Mouse (Mus musculus) MEL (cell line): ENCODE data around the gene Ap1b1. TPM values are rescaled to one million over a fixed set of nuclear protein-coding genes. Genes with fewer than 3 reads are reported as not detected.

Experiments
- DNase-seq: peaks from one replicate; pipeline ENCODE4 v3.0.0; 2011; ENCODE audit warnings: low read depth, low spot score
- H3K27ac ChIP-seq: 2 replicates; pipeline ENCODE4 v1.5.1; 2012; ENCODE audit warnings: low read depth, mild to moderate bottlenecking, control low read depth, low read length, moderate library complexity; ENCODE audit not compliant: control insufficient read depth
- H3K27me3 ChIP-seq, 2 experiments: fragments of 150-350 bp in 1 of 2; sonication (generic) in 1 of 2; 2 replicates each; pipeline ENCODE4 v1.6.1; 2012; ENCODE audit warnings: low read length in 2 of 2, mild to moderate bottlenecking in 2 of 2, improper control_type of control experiment in 1 of 2, moderate library complexity in 1 of 2; ENCODE audit not compliant: insufficient read depth in 2 of 2, control insufficient read depth in 1 of 2
- H3K36me3 ChIP-seq, 2 experiments: 2 replicates each; pipeline ENCODE4 v1.6.1; 2012 to 2014; ENCODE audit warnings: low read length in 2 of 2, improper control_type of control experiment in 1 of 2, inconsistent platforms in 1 of 2, mild to moderate bottlenecking in 1 of 2; ENCODE audit not compliant: insufficient read depth in 2 of 2, control insufficient read depth in 1 of 2
- H3K4me1 ChIP-seq, 2 experiments: fragments of 150-350 bp in 1 of 2; sonication (generic) in 1 of 2; 2 replicates each; pipeline ENCODE4 v1.6.1; 2012; ENCODE audit warnings: low read length in 2 of 2, improper control_type of control experiment in 1 of 2, mild to moderate bottlenecking in 1 of 2; ENCODE audit not compliant: insufficient read depth in 2 of 2, control insufficient read depth in 1 of 2
- H3K4me3 ChIP-seq, 2 experiments: fragments of 150-350 bp in 1 of 2; sonication (generic) in 1 of 2; 2 replicates each; pipeline ENCODE4 v1.5.1; 2012; ENCODE audit warnings: low read depth in 2 of 2, low read length in 2 of 2, mild to moderate bottlenecking in 2 of 2, moderate library complexity in 2 of 2, control low read depth in 1 of 2, improper control_type of control experiment in 1 of 2; ENCODE audit not compliant: control insufficient read depth in 1 of 2, insufficient read depth in 1 of 2
- H3K79me2 ChIP-seq: 2 replicates; pipeline ENCODE4 v1.6.1; 2012; ENCODE audit warnings: mild to moderate bottlenecking, low read length, moderate library complexity; ENCODE audit not compliant: control insufficient read depth, poor library complexity, insufficient read depth
- H3K9ac ChIP-seq: 2 replicates; pipeline ENCODE4 v1.6.1; 2012; ENCODE audit warnings: low read depth, mild to moderate bottlenecking, control low read depth, low read length, moderate library complexity; ENCODE audit not compliant: control insufficient read depth, poor library complexity, severe bottlenecking
- H3K9me3 ChIP-seq: fragments of 150-350 bp; sonication (generic); replicated peaks from 2 replicates; pipeline ENCODE4 v1.6.1; 2012; ENCODE audit warnings: mild to moderate bottlenecking, low read length, improper control_type of control experiment, moderate library complexity; ENCODE audit not compliant: insufficient read depth
- BHLHE40 ChIP-seq: IDR thresholded peaks from 2 replicates; pipeline ENCODE4 v1.6.1; 2012; ENCODE audit warnings: low read depth, mild to moderate bottlenecking, inconsistent platforms, low read length, improper control_type of control experiment, borderline replicate concordance
- CTCF ChIP-seq, 3 experiments: IDR thresholded peaks in 2 of 3; conservative IDR thresholded peaks in 1 of 3; 2 replicates each; pipeline ENCODE4 v1.5.1; 2011 to 2012; ENCODE audit warnings: low read length in 3 of 3, low read depth in 2 of 3, mild to moderate bottlenecking in 2 of 3, improper control_type of control experiment in 1 of 3, inconsistent platforms in 1 of 3, mixed read lengths in 1 of 3, moderate library complexity in 1 of 3; ENCODE audit not compliant: control insufficient read depth in 1 of 3, insufficient read depth in 1 of 3, poor library complexity in 1 of 3, severe bottlenecking in 1 of 3
- ETS1 ChIP-seq: IDR thresholded peaks from 2 replicates; pipeline ENCODE4 v1.6.1; 2012; ENCODE audit warnings: low read depth, mild to moderate bottlenecking, inconsistent platforms, low read length, improper control_type of control experiment, moderate library complexity
- GABPA ChIP-seq: IDR thresholded peaks from 2 replicates; pipeline ENCODE4 v1.6.1; 2012; ENCODE audit warnings: low read depth, mild to moderate bottlenecking, inconsistent platforms, low read length, improper control_type of control experiment, moderate library complexity
- GATA1 ChIP-seq: IDR thresholded peaks from 2 replicates; pipeline ENCODE4 v1.6.1; 2011; ENCODE audit warnings: low read depth, low read length, improper control_type of control experiment
- MAFK ChIP-seq: IDR thresholded peaks from 2 replicates; pipeline ENCODE4 v1.6.1; 2011; ENCODE audit warnings: low read depth, mild to moderate bottlenecking, low read length, improper control_type of control experiment, borderline replicate concordance
- MAX ChIP-seq: IDR thresholded peaks from 2 replicates; pipeline ENCODE4 v1.6.1; 2011; ENCODE audit warnings: low read length, improper control_type of control experiment
- MXI1 ChIP-seq: IDR thresholded peaks from 2 replicates; pipeline ENCODE4 v1.6.1; 2011; ENCODE audit warnings: mild to moderate bottlenecking, low read depth, low read length, improper control_type of control experiment
- MYB ChIP-seq: IDR thresholded peaks from 2 replicates; pipeline ENCODE4 v1.6.1; 2011; ENCODE audit warnings: mild to moderate bottlenecking, low read depth, low read length, improper control_type of control experiment
- NELFE ChIP-seq: IDR thresholded peaks from 2 replicates; pipeline ENCODE4 v1.6.1; 2011; ENCODE audit warnings: low read depth, low read length, improper control_type of control experiment
- NRF1 ChIP-seq: IDR thresholded peaks from 2 replicates; pipeline ENCODE4 v1.6.1; 2014; ENCODE audit warnings: low read depth, mild to moderate bottlenecking, inconsistent platforms, low read length, improper control_type of control experiment, moderate library complexity; ENCODE audit not compliant: poor library complexity, insufficient read depth, severe bottlenecking
- POLR2A ChIP-seq, 2 experiments: IDR thresholded peaks; 2 replicates each; pipeline ENCODE4 v1.6.1; 2011 to 2012; ENCODE audit warnings: low read length in 2 of 2, mild to moderate bottlenecking in 2 of 2, control low read depth in 1 of 2, improper control_type of control experiment in 1 of 2, low read depth in 1 of 2, moderate library complexity in 1 of 2; ENCODE audit not compliant: control insufficient read depth in 1 of 2, insufficient read depth in 1 of 2, poor library complexity in 1 of 2
- RAD21 ChIP-seq: IDR thresholded peaks from 2 replicates; pipeline ENCODE4 v1.6.1; 2011; ENCODE audit warnings: mild to moderate bottlenecking, low read depth, low read length, improper control_type of control experiment
- RCOR1 ChIP-seq: IDR thresholded peaks from 2 replicates; pipeline ENCODE4 v1.6.1; 2012; ENCODE audit warnings: low read depth, mild to moderate bottlenecking, inconsistent platforms, low read length, improper control_type of control experiment
- SIN3A ChIP-seq: IDR thresholded peaks from 2 replicates; pipeline ENCODE4 v1.6.1; 2012; ENCODE audit warnings: low read length, improper control_type of control experiment, inconsistent platforms
- SMC3 ChIP-seq: IDR thresholded peaks from 2 replicates; pipeline ENCODE4 v1.6.1; 2011; ENCODE audit warnings: low read depth, low read length, improper control_type of control experiment
- UBTF ChIP-seq: IDR thresholded peaks from 2 replicates; pipeline ENCODE4 v1.6.1; 2012; ENCODE audit warnings: low read depth, mild to moderate bottlenecking, inconsistent platforms, low read length, improper control_type of control experiment, moderate library complexity, borderline replicate concordance; ENCODE audit not compliant: insufficient read depth
- USF2 ChIP-seq, 2 experiments: IDR thresholded peaks; 2 replicates each; pipeline ENCODE4 v1.6.1; 2011 to 2012; ENCODE audit warnings: improper control_type of control experiment in 2 of 2, low read length in 2 of 2, borderline replicate concordance in 1 of 2, inconsistent platforms in 1 of 2, low read depth in 1 of 2, mild to moderate bottlenecking in 1 of 2; ENCODE audit not compliant: insufficient read depth in 1 of 2
- ZKSCAN1 ChIP-seq: IDR thresholded peaks from 2 replicates; pipeline ENCODE4 v1.6.1; 2012; ENCODE audit warnings: low read depth, mild to moderate bottlenecking, inconsistent platforms, low read length, improper control_type of control experiment, moderate library complexity
- ZMIZ1 ChIP-seq: IDR thresholded peaks from 2 replicates; pipeline ENCODE4 v1.6.1; 2012; ENCODE audit warnings: low read depth, mild to moderate bottlenecking, inconsistent platforms, low read length, improper control_type of control experiment, moderate library complexity
- polyA plus RNA-seq, 2 experiments: library from polyadenylated mRNA; stranded (reverse) in 1 of 2; unstranded in 1 of 2; fragments of >175 nt in 1 of 2; fragments of >200 nt in 1 of 2; gene quantifications; 2 replicates each; pipeline versions ENCODE4 v1.2.1 to v1.2.4; 2012; ENCODE audit warnings: low replicate concordance in 2 of 2, low read depth in 1 of 2; ENCODE audit not compliant: insufficient read length in 2 of 2, insufficient read depth in 1 of 2, missing spikeins in 1 of 2
- total RNA-seq: library from RNA; depleted of rRNA; stranded (reverse); fragments of 300-350 nt; gene quantifications from 2 replicates; pipeline ENCODE4 v1.2.3, GENCODE M21; 2012

Ap1b1 gene
- total and polyA plus RNA-seq, 3 experiments = 60.1 to 79.3 TPM; not detected in 1

- no peaks in the 10 kb centered on the region for H3K27me3 ChIP-seq
- TF ChIP-seq GABPA = no peak
- no peak for TF ChIP-seq RAD21
- TF ChIP-seq MYB = no peak
- no peak for TF ChIP-seq MXI1
- TF ChIP-seq ZMIZ1 = no peak
- TF ChIP-seq POLR2A (IDR thresholded peaks at IDR 0.05; ENCODE audit: control insufficient read depth in 1 of 2, insufficient read depth in 1 of 2, low read depth in 1 of 2, low read length in 2 of 2, poor library complexity in 1 of 2) = no peak
- TF ChIP-seq BHLHE40 = no peak
- no peak for TF ChIP-seq NRF1
- no peak for TF ChIP-seq USF2 (IDR thresholded peaks at IDR 0.05; ENCODE audit: borderline replicate concordance in 1 of 2, insufficient read depth in 1 of 2, low read depth in 1 of 2, low read length in 2 of 2)
- TF ChIP-seq ZKSCAN1 = no peak
- no peak overlapping the region for H3K9ac ChIP-seq
- H3K79me2 ChIP-seq = no peaks in the 10 kb centered on the region
- no peaks in the 10 kb centered on the region for H3K9me3 ChIP-seq
- peaks cover 22 to 33% of the 10 kb centered on the region in 2 experiments for H3K36me3 ChIP-seq
- no peak overlapping the region for H3K27ac ChIP-seq
- peaks cover 27 to 28% of the 10 kb centered on the region in 2 experiments for H3K4me1 ChIP-seq
- no peak overlapping the region for H3K4me3 ChIP-seq
- DNase-seq = no peak
These were observed 25.6 kb downstream of the Ap1b1 start for GRCm38 (mm10) chr11:5012213-5012715.

DNA sequence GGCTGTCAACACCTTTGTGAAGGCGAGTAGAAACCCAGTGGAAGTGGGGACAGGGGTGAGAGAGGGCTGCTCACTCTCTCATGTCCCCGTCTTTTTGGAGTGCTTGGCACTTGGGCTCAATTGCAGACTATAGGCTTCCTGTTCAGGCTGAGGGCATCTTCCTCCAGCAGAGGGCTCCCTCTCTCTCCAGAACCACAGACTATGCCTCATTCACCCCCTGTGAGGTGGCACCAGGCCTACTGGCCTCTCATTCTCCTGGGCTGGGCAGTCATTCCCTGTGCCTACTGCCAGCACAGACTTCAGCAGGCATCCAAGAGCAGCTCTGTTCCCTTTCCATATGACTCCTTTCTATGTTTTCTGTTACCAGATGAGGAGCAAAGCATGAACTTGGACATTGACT lies 29.1 kb downstream of the Ap1b1 start:
- no peaks in the 10 kb centered on the region for H3K9me3 ChIP-seq
- no peak overlapping the region for H3K4me3 ChIP-seq
- no peaks in the 10 kb centered on the region for H3K4me1 ChIP-seq
- H3K27ac ChIP-seq = no peak overlapping the region
- H3K27me3 ChIP-seq = no peaks in the 10 kb centered on the region
- H3K79me2 ChIP-seq = no peaks in the 10 kb centered on the region
- no peak overlapping the region for H3K9ac ChIP-seq
- TF ChIP-seq UBTF = no peak
- peak; percentile 54 for TF ChIP-seq SMC3
- no peak for TF ChIP-seq BHLHE40
- no peak for TF ChIP-seq ETS1
- no peak for TF ChIP-seq MAX
- no peak for TF ChIP-seq POLR2A (IDR thresholded peaks at IDR 0.05; ENCODE audit: control insufficient read depth in 1 of 2, insufficient read depth in 1 of 2, low read depth in 1 of 2, low read length in 2 of 2, poor library complexity in 1 of 2)
- TF ChIP-seq SIN3A = no peak
- no peak for TF ChIP-seq GATA1
- TF ChIP-seq NELFE = no peak
- no peak for TF ChIP-seq RCOR1
- peak; percentile 34 for TF ChIP-seq RAD21
- TF ChIP-seq CTCF (IDR thresholded peaks at IDR 0.05 in 2 of 3, conservative IDR thresholded peaks at IDR 0.05 in 1 of 3; ENCODE audit: control insufficient read depth in 1 of 3, insufficient read depth in 1 of 3, low read depth in 2 of 3, low read length in 3 of 3, poor library complexity in 1 of 3, severe bottlenecking in 1 of 3) = peak; percentile 64 to 75 (median 72)
- TF ChIP-seq MAFK = no peak
- peak; percentile 57 for DNase-seq
- H3K36me3 ChIP-seq = peaks cover 0 to 28% of the 10 kb centered on the region in 2 experiments; a peak in 2 of 4 replicates
